Mouse (Mus musculus): ENCODE data around the gene Pif1. TPM values are rescaled to one million over a fixed set of nuclear protein-coding genes. Genes with fewer than 3 reads are reported as not detected.

The Pif1 gene
- polyA plus RNA-seq, 1 experiment from 2014 or later = 10.2 TPM

GRCm38 (mm10) chr9:65547844-65548243, 39.1 kb upstream of the Pif1 start:
- H3K4me1 ChIP-seq (replicated peaks; ENCODE audit: control insufficient read depth, insufficient read depth, low read length) = peaks cover 6% of the 10 kb centered on the region
- ATAC-seq = no peak
- H3K9ac ChIP-seq (replicated peaks; ENCODE audit: low read depth, low read length) = no peak overlapping the region
- no peak overlapping the region for H3K27ac ChIP-seq (ENCODE audit: low read length)
- WGBS = 73% methylated on average over 4 of the region's 4 CpGs
- no peak overlapping the region for H3K4me3 ChIP-seq (replicated peaks; ENCODE audit: low read length)
- H3K4me2 ChIP-seq (ENCODE audit: low read length) = no peak overlapping the region
- no peaks in the 10 kb centered on the region for H3K27me3 ChIP-seq (replicated peaks; ENCODE audit: control insufficient read depth, insufficient read depth, low read length)
- no peaks in the 10 kb centered on the region for H3K36me3 ChIP-seq (ENCODE audit: control insufficient read depth, insufficient read depth)
- no peaks in the 10 kb centered on the region for H3K9me3 ChIP-seq (ENCODE audit: control insufficient read depth, low read length)

- no peaks in the 10 kb centered on the region for H3K9me3 ChIP-seq (ENCODE audit: control insufficient read depth, low read length)
- H3K9ac ChIP-seq (replicated peaks; ENCODE audit: low read depth, low read length) = no peak overlapping the region
- H3K4me3 ChIP-seq (replicated peaks; ENCODE audit: low read length) = no peak overlapping the region
- H3K27me3 ChIP-seq (replicated peaks; ENCODE audit: control insufficient read depth, insufficient read depth, low read length) = no peaks in the 10 kb centered on the region
- no peak overlapping the region for H3K27ac ChIP-seq (ENCODE audit: low read length)
- 69% methylated on average over 8 of the region's 8 CpGs for WGBS
- H3K4me2 ChIP-seq (ENCODE audit: low read length) = no peak overlapping the region
- no peak for ATAC-seq
- H3K4me1 ChIP-seq (replicated peaks; ENCODE audit: control insufficient read depth, insufficient read depth, low read length) = peaks cover 6% of the 10 kb centered on the region
- no peaks in the 10 kb centered on the region for H3K36me3 ChIP-seq (ENCODE audit: control insufficient read depth, insufficient read depth)
These were observed 38.6 kb upstream of the Pif1 start for GRCm38 (mm10) chr9:65548311-65548710.

- Histone ChIP-seq H3K27ac (ENCODE audit: low read length) (no peak overlapping the region), H3K36me3 (ENCODE audit: control insufficient read depth, insufficient read depth) (no peaks in the 10 kb centered on the region), H3K27me3 (replicated peaks; ENCODE audit: control insufficient read depth, insufficient read depth, low read length) (no peaks in the 10 kb centered on the region), H3K9me3 (ENCODE audit: control insufficient read depth, low read length) (no peaks in the 10 kb centered on the region), H3K9ac (replicated peaks; ENCODE audit: low read depth, low read length) (no peak overlapping the region), H3K4me3 (replicated peaks; ENCODE audit: low read length) (no peak overlapping the region), H3K4me1 (replicated peaks; ENCODE audit: control insufficient read depth, insufficient read depth, low read length) (peaks cover 6% of the 10 kb centered on the region), H3K4me2 (ENCODE audit: low read length) (no peak overlapping the region)
- no peak for ATAC-seq
- 76% methylated on average over 3 of the region's 3 CpGs for WGBS
These were observed 37.8 kb upstream of the Pif1 start for GRCm38 (mm10) chr9:65549139-65549538.

GRCm38 (mm10) chr9:65549643-65550042, 37.3 kb upstream of the Pif1 start:
- ATAC-seq = no peak
- 87% methylated on average over 5 of the region's 5 CpGs for WGBS
- no peak overlapping the region for H3K27ac ChIP-seq (ENCODE audit: low read length)
- no peak overlapping the region for H3K9ac ChIP-seq (replicated peaks; ENCODE audit: low read depth, low read length)
- H3K9me3 ChIP-seq (ENCODE audit: control insufficient read depth, low read length) = no peaks in the 10 kb centered on the region
- H3K4me1 ChIP-seq (replicated peaks; ENCODE audit: control insufficient read depth, insufficient read depth, low read length) = peaks cover 6% of the 10 kb centered on the region
- no peak overlapping the region for H3K4me2 ChIP-seq (ENCODE audit: low read length)
- H3K36me3 ChIP-seq (ENCODE audit: control insufficient read depth, insufficient read depth) = no peaks in the 10 kb centered on the region
- H3K4me3 ChIP-seq (replicated peaks; ENCODE audit: low read length) = no peak overlapping the region
- H3K27me3 ChIP-seq (replicated peaks; ENCODE audit: control insufficient read depth, insufficient read depth, low read length) = no peaks in the 10 kb centered on the region

- H3K4me1 ChIP-seq (replicated peaks; ENCODE audit: control insufficient read depth, insufficient read depth, low read length) = peaks cover 6% of the 10 kb centered on the region
- H3K27ac ChIP-seq (ENCODE audit: low read length) = no peak overlapping the region
- no peak overlapping the region for H3K9ac ChIP-seq (replicated peaks; ENCODE audit: low read depth, low read length)
- no peaks in the 10 kb centered on the region for H3K9me3 ChIP-seq (ENCODE audit: control insufficient read depth, low read length)
- H3K36me3 ChIP-seq (ENCODE audit: control insufficient read depth, insufficient read depth) = no peaks in the 10 kb centered on the region
- no peak overlapping the region for H3K4me2 ChIP-seq (ENCODE audit: low read length)
- ATAC-seq = no peak
- WGBS = 26% methylated on average over 7 of the region's 7 CpGs
- no peak overlapping the region for H3K4me3 ChIP-seq (replicated peaks; ENCODE audit: low read length)
- H3K27me3 ChIP-seq (replicated peaks; ENCODE audit: control insufficient read depth, insufficient read depth, low read length) = no peaks in the 10 kb centered on the region
These were observed 36.7 kb upstream of the Pif1 start for GRCm38 (mm10) chr9:65550079-65550831.

GRCm38 (mm10) chr9:65551035-65551434, 35.9 kb upstream of the Pif1 start:
- Histone ChIP-seq H3K36me3 (ENCODE audit: control insufficient read depth, insufficient read depth) (no peaks in the 10 kb centered on the region), H3K27me3 (replicated peaks; ENCODE audit: control insufficient read depth, insufficient read depth, low read length) (no peaks in the 10 kb centered on the region), H3K9me3 (ENCODE audit: control insufficient read depth, low read length) (no peaks in the 10 kb centered on the region), H3K4me3 (replicated peaks; ENCODE audit: low read length) (no peak overlapping the region), H3K4me2 (ENCODE audit: low read length) (no peak overlapping the region), H3K9ac (replicated peaks; ENCODE audit: low read depth, low read length) (no peak overlapping the region), H3K4me1 (replicated peaks; ENCODE audit: control insufficient read depth, insufficient read depth, low read length) (peaks cover 6% of the 10 kb centered on the region), H3K27ac (ENCODE audit: low read length) (no peak overlapping the region)
- ATAC-seq = no peak
- WGBS = 46% methylated on average over 5 of the region's 5 CpGs

GRCm38 (mm10) chr9:65552141-65552540, 34.8 kb upstream of the Pif1 start:
- Histone ChIP-seq H3K4me3 (replicated peaks; ENCODE audit: low read length) (no peak overlapping the region), H3K36me3 (ENCODE audit: control insufficient read depth, insufficient read depth) (no peaks in the 10 kb centered on the region), H3K9ac (replicated peaks; ENCODE audit: low read depth, low read length) (no peak overlapping the region), H3K4me1 (replicated peaks; ENCODE audit: control insufficient read depth, insufficient read depth, low read length) (peaks cover 6% of the 10 kb centered on the region), H3K4me2 (ENCODE audit: low read length) (no peak overlapping the region), H3K27ac (ENCODE audit: low read length) (no peak overlapping the region), H3K9me3 (ENCODE audit: control insufficient read depth, low read length) (no peaks in the 10 kb centered on the region), H3K27me3 (replicated peaks; ENCODE audit: control insufficient read depth, insufficient read depth, low read length) (no peaks in the 10 kb centered on the region)
- no peak for ATAC-seq
- 86% methylated on average over 5 of the region's 5 CpGs for WGBS

GRCm38 (mm10) chr9:65552711-65553110, 34.2 kb upstream of the Pif1 start:
- H3K9me3 ChIP-seq (ENCODE audit: control insufficient read depth, low read length) = no peaks in the 10 kb centered on the region
- no peak overlapping the region for H3K9ac ChIP-seq (replicated peaks; ENCODE audit: low read depth, low read length)
- H3K36me3 ChIP-seq (ENCODE audit: control insufficient read depth, insufficient read depth) = no peaks in the 10 kb centered on the region
- H3K4me2 ChIP-seq (ENCODE audit: low read length) = no peak overlapping the region
- no peak overlapping the region for H3K4me3 ChIP-seq (replicated peaks; ENCODE audit: low read length)
- no peaks in the 10 kb centered on the region for H3K27me3 ChIP-seq (replicated peaks; ENCODE audit: control insufficient read depth, insufficient read depth, low read length)
- peaks cover 6% of the 10 kb centered on the region for H3K4me1 ChIP-seq (replicated peaks; ENCODE audit: control insufficient read depth, insufficient read depth, low read length)
- WGBS = 96% methylated on average over 2 of the region's 2 CpGs
- no peak for ATAC-seq
- H3K27ac ChIP-seq (ENCODE audit: low read length) = no peak overlapping the region

- WGBS = 28% methylated on average over 5 of the region's 5 CpGs
- H3K4me1 ChIP-seq (replicated peaks; ENCODE audit: control insufficient read depth, insufficient read depth, low read length) = peaks cover 2% of the 10 kb centered on the region
- H3K4me3 ChIP-seq (replicated peaks; ENCODE audit: low read length) = no peak overlapping the region
- no peak for ATAC-seq
- no peaks in the 10 kb centered on the region for H3K36me3 ChIP-seq (ENCODE audit: control insufficient read depth, insufficient read depth)
- H3K9me3 ChIP-seq (ENCODE audit: control insufficient read depth, low read length) = no peaks in the 10 kb centered on the region
- no peaks in the 10 kb centered on the region for H3K27me3 ChIP-seq (replicated peaks; ENCODE audit: control insufficient read depth, insufficient read depth, low read length)
- no peak overlapping the region for H3K9ac ChIP-seq (replicated peaks; ENCODE audit: low read depth, low read length)
- H3K27ac ChIP-seq (ENCODE audit: low read length) = no peak overlapping the region
- no peak overlapping the region for H3K4me2 ChIP-seq (ENCODE audit: low read length)
These were observed 32.0 kb upstream of the Pif1 start for GRCm38 (mm10) chr9:65555001-65555405.

GRCm38 (mm10) chr9:65555621-65556020, 31.3 kb upstream of the Pif1 start:
- Histone ChIP-seq H3K4me2 (ENCODE audit: low read length) (no peak overlapping the region), H3K27ac (ENCODE audit: low read length) (no peak overlapping the region), H3K9me3 (ENCODE audit: control insufficient read depth, low read length) (no peaks in the 10 kb centered on the region), H3K9ac (replicated peaks; ENCODE audit: low read depth, low read length) (no peak overlapping the region), H3K4me1 (replicated peaks; ENCODE audit: control insufficient read depth, insufficient read depth, low read length) (no peaks in the 10 kb centered on the region), H3K4me3 (replicated peaks; ENCODE audit: low read length) (no peak overlapping the region), H3K36me3 (ENCODE audit: control insufficient read depth, insufficient read depth) (no peaks in the 10 kb centered on the region), H3K27me3 (replicated peaks; ENCODE audit: control insufficient read depth, insufficient read depth, low read length) (no peaks in the 10 kb centered on the region)
- no peak for ATAC-seq
- 94% methylated on average over 4 of the region's 4 CpGs for WGBS

Measured in forebrain, embryonic 16.5 days (tissue).